Mouse (Mus musculus): ENCODE results near the gene Pip4k2c. TPM values are rescaled to one million over a fixed set of nuclear protein-coding genes. Genes with fewer than 3 reads are reported as not detected.

Gene Pip4k2c
- polyA plus RNA-seq, 1 experiment from 2014 or later, result 11.4 TPM

DNA sequence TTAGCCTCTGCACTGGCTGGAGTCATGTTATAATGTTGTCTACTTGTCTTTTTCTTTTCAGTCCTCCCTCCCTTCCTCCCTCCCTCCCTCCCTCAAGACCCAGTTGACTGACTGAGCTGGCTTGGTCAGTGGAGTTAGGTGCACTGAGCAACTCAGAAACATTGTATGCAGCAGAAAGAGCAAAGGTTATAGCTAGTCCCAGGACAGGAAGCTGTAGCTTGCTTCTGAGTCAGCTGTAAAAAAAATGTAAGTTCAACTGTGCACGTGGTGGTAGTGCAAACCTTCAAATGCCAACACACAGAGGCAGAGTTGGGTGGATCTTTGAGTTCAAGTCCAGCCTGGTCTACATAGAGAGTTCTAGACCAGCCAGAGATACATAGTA, 3.0 kb upstream of the Pip4k2c start:
- no peak overlapping the region for H3K9ac ChIP-seq (ENCODE audit: low read length)
- no peak overlapping the region for H3K4me2 ChIP-seq
- no peaks in the 10 kb centered on the region for H3K9me3 ChIP-seq (ENCODE audit: control insufficient read depth, low read length)
- DNase-seq (ENCODE audit: low spot score, missing footprints), result no peak
- ATAC-seq (ENCODE audit: low FRiP score), result no peak
- H3K36me3 ChIP-seq (ENCODE audit: control insufficient read depth, insufficient read depth, low read length), result no peaks in the 10 kb centered on the region
- H3K27me3 ChIP-seq (ENCODE audit: control insufficient read depth, insufficient read depth, low read length), result no peaks in the 10 kb centered on the region
- 82% methylated on average over 1 of the region's 1 CpGs for WGBS
- H3K4me3 ChIP-seq (ENCODE audit: low read depth, low read length), result no peak overlapping the region
- H3K4me1 ChIP-seq (ENCODE audit: control insufficient read depth, insufficient read depth, low read length), result peaks cover 8% of the 10 kb centered on the region
- H3K27ac ChIP-seq (ENCODE audit: low read depth, low read length), result no peak overlapping the region

DNA sequence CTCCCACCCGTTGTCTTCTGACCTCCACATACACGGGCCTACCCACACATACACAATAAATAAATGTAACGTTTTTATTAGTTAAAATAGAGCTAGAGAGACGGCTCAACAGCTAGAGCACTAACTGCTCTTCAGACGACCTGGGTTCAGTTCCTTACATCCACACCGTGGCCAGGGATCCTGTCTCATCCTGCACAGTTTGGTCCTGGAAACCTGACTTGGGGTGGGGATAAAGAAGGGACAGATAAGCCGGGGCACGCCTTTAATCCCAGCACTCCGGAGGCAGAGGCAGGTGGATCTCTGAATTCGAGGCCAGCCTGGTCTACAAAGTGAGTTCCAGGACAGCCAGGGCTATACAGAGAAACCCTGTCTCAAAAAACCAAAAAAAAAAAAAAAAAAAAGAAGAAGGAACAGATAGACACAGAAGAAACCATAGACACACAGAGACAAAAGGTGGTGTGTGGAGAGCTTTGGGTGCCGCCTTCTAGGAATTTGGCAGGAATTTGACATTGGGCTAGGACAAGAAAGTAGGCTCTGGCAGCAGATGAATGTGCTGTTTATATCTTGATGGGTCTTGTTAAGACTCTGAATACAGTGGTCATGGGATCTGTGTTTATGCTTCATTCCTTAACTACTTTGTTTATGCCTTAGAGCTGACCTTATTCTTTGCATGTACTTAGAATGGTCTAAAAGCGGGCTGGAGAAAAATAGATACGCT, 2.5 kb upstream of the Pip4k2c start:
- ATAC-seq (ENCODE audit: low FRiP score) (no peak), DNase-seq (ENCODE audit: low spot score, missing footprints) (no peak)
- Histone ChIP-seq H3K4me3 (ENCODE audit: low read depth, low read length) (no peak overlapping the region), H3K27me3 (ENCODE audit: control insufficient read depth, insufficient read depth, low read length) (no peaks in the 10 kb centered on the region), H3K4me2 (no peak overlapping the region), H3K4me1 (ENCODE audit: control insufficient read depth, insufficient read depth, low read length) (peaks cover 8% of the 10 kb centered on the region), H3K36me3 (ENCODE audit: control insufficient read depth, insufficient read depth, low read length) (no peaks in the 10 kb centered on the region), H3K27ac (ENCODE audit: low read depth, low read length) (no peak overlapping the region), H3K9ac (ENCODE audit: low read length) (no peak overlapping the region), H3K9me3 (ENCODE audit: control insufficient read depth, low read length) (no peaks in the 10 kb centered on the region)
- WGBS, result 86% methylated on average over 13 of the region's 13 CpGs

DNA sequence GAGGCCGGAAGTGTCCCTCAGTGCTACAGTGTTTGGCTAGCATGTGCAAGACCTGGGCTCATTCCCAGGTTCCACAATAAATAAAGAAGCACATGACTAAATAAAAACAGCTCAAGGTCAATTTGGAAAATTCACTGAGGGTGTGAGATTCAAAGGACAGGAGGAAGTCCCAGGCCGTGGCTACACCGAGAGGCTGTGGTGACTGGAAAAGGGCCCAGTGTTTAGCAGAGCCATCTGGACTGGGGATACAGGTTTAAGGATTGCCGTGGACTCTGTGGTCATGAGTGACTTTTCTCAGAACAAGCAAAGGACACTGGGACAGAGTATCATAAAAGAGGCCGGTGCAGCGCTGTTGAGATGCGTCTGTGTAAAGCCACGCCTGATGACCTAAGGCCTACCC, 1.9 kb upstream of the Pip4k2c start:
- DNase-seq (ENCODE audit: low spot score, missing footprints), result no peak
- 91% methylated on average over 8 of the region's 8 CpGs for WGBS
- Histone ChIP-seq H3K4me2 (no peak overlapping the region), H3K9ac (ENCODE audit: low read length) (no peak overlapping the region), H3K27ac (ENCODE audit: low read depth, low read length) (no peak overlapping the region), H3K4me1 (ENCODE audit: control insufficient read depth, insufficient read depth, low read length) (peaks cover 8% of the 10 kb centered on the region), H3K36me3 (ENCODE audit: control insufficient read depth, insufficient read depth, low read length) (0 out of 2 replicates have a peak, but pooled peaks cover 2% of the 10 kb centered on the region), H3K4me3 (ENCODE audit: low read depth, low read length) (no peak overlapping the region), H3K27me3 (ENCODE audit: control insufficient read depth, insufficient read depth, low read length) (no peaks in the 10 kb centered on the region), H3K9me3 (ENCODE audit: control insufficient read depth, low read length) (no peaks in the 10 kb centered on the region)
- ATAC-seq (ENCODE audit: low FRiP score), result no peak

DNA sequence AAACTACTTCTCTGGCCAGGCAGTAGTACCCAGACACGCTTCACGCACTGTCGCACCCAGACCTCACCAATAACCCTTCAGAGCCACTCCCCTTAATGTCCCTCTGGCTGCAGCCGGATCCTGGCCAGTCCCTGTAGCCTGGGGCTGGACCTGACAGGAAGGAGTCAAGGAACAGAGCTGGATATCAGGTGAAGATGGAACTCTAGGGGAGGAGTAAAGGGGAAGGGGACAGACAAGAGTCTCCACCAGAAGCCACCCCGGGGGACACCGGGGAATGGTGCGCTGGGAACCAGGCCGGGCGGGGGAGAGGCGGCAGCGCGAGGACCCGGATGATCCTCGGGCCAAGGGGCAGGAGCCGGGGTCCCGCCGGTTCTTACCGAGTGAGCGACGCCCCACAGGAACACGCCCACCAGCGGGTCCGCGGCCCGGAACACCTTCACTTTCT, 402 bp downstream of the Pip4k2c start:
- Histone ChIP-seq H3K4me1 (ENCODE audit: control insufficient read depth, insufficient read depth, low read length) (peaks cover 8% of the 10 kb centered on the region), H3K4me2 (peak overlapping the region; percentile 90), H3K4me3 (ENCODE audit: low read depth, low read length) (peak overlapping the region; percentile 86), H3K36me3 (ENCODE audit: control insufficient read depth, insufficient read depth, low read length) (peaks cover 2% of the 10 kb centered on the region; the same call in 1 of the 2 replicates), H3K27ac (ENCODE audit: low read depth, low read length) (no peak overlapping the region), H3K9me3 (ENCODE audit: control insufficient read depth, low read length) (no peaks in the 10 kb centered on the region), H3K27me3 (ENCODE audit: control insufficient read depth, insufficient read depth, low read length) (no peaks in the 10 kb centered on the region), H3K9ac (ENCODE audit: low read length) (peak overlapping the region; percentile 86)
- DNase-seq (ENCODE audit: low spot score, missing footprints), result no peak
- WGBS, result 0% methylated on average over 25 of the region's 25 CpGs
- peak; percentile 73 for ATAC-seq (ENCODE audit: low FRiP score)

DNA sequence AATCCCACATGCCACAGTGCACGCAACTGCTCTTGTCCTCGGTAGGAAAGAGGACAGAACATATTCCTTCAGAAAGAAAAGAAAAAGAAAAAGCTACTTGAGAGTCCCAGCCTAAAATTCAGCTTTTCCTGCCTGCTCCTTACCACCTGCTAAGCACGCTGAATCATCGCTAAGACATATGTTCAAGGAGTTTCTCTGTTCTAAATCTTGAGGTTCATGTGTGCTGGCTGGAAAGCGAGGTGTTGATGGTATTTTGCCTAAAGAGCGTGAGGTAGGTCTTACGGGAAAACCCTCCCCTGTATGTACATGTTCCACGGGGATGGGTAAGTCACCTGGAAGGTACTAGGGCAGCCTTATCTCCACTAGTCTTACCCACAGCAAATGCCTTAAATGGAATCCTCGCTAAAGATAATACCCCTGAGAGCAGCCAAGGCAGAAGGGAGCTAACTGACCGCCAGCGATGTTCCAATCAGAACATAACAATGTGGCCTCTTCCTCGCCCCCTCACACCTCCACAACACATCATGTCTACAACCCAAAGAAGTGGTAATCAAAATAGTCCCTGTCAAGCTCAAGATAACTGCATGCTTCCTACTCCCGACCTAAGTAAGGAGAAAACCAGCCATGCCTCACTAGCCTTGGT, 1.3 kb downstream of the Pip4k2c start:
- Histone ChIP-seq H3K9me3 (ENCODE audit: control insufficient read depth, low read length) (no peaks in the 10 kb centered on the region), H3K36me3 (ENCODE audit: control insufficient read depth, insufficient read depth, low read length) (peaks cover 2% of the 10 kb centered on the region; the same call in 1 of the 2 replicates), H3K27me3 (ENCODE audit: control insufficient read depth, insufficient read depth, low read length) (no peaks in the 10 kb centered on the region), H3K9ac (ENCODE audit: low read length) (no peak overlapping the region), H3K4me3 (ENCODE audit: low read depth, low read length) (no peak overlapping the region; the same call in 1 of the 2 replicates), H3K27ac (ENCODE audit: low read depth, low read length) (no peak overlapping the region), H3K4me1 (ENCODE audit: control insufficient read depth, insufficient read depth, low read length) (peaks cover 8% of the 10 kb centered on the region), H3K4me2 (peak overlapping the region; percentile 90)
- no peak for ATAC-seq (ENCODE audit: low FRiP score)
- 86% methylated on average over 13 of the region's 13 CpGs for WGBS
- no peak for DNase-seq (ENCODE audit: low spot score, missing footprints)

DNA sequence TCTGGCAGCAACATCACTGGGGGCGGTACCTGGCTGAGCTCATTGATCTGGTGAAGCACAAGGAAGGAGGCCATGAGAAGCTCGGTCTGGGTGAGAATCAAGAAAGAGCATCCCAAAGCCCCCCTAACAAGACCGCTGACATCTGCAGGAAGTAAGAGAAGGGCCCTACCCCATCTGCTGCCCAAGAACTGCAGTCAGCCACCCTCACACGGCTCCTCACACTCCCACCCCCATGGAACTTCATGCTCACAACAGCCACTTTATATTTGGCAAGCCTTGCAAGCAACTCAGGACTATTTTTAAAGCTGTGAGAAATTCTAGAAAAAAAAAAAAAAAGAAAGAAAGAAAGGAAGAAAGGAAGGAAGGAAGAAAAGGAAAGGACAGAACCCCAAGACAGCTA, 2.5 kb downstream of the Pip4k2c start:
- Histone ChIP-seq H3K4me3 (ENCODE audit: low read depth, low read length) (no peak overlapping the region), H3K9me3 (ENCODE audit: control insufficient read depth, low read length) (no peaks in the 10 kb centered on the region), H3K9ac (ENCODE audit: low read length) (no peak overlapping the region), H3K27ac (ENCODE audit: low read depth, low read length) (no peak overlapping the region), H3K4me1 (ENCODE audit: control insufficient read depth, insufficient read depth, low read length) (peaks cover 8% of the 10 kb centered on the region), H3K27me3 (ENCODE audit: control insufficient read depth, insufficient read depth, low read length) (no peaks in the 10 kb centered on the region), H3K36me3 (ENCODE audit: control insufficient read depth, insufficient read depth, low read length) (peaks cover 4% of the 10 kb centered on the region; the same call in 1 of the 2 replicates), H3K4me2 (no peak overlapping the region)
- WGBS, result 84% methylated on average over 4 of the region's 4 CpGs
- no peak for ATAC-seq (ENCODE audit: low FRiP score)
- no peak for DNase-seq (ENCODE audit: low spot score, missing footprints)

DNA sequence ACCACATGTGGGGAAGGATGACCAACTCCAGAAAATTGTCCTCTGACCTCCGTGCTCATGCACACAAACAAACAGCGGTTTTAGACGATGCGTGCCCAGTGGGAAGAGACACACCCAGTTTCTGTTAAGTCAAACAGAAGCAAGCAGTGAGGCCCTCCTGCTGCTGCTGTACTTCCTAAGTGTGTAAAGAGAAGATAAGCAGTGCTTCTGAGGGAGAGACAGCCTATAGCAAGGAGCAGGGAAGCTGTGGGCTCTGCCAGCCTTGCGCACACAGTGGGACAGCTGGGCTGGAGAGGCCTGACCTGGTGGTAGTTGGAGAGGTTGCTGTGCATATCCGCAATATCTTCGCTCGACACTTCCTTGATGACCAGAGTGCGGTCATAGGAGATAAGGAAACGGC, 6.0 kb downstream of the Pip4k2c start:
- DNase-seq (ENCODE audit: low spot score, missing footprints), result no peak
- Histone ChIP-seq H3K4me2 (no peak overlapping the region), H3K4me1 (ENCODE audit: control insufficient read depth, insufficient read depth, low read length) (peaks cover under 1% of the 10 kb centered on the region; the same call in 1 of the 2 replicates), H3K9me3 (ENCODE audit: control insufficient read depth, low read length) (no peaks in the 10 kb centered on the region), H3K27me3 (ENCODE audit: control insufficient read depth, insufficient read depth, low read length) (no peaks in the 10 kb centered on the region), H3K27ac (ENCODE audit: low read depth, low read length) (no peak overlapping the region; the same call in 1 of the 2 replicates), H3K36me3 (ENCODE audit: control insufficient read depth, insufficient read depth, low read length) (peaks cover 6% of the 10 kb centered on the region; the same call in 1 of the 2 replicates), H3K4me3 (ENCODE audit: low read depth, low read length) (no peak overlapping the region), H3K9ac (ENCODE audit: low read length) (no peak overlapping the region)
- WGBS, result 87% methylated on average over 10 of the region's 10 CpGs
- no peak for ATAC-seq (ENCODE audit: low FRiP score)

DNA sequence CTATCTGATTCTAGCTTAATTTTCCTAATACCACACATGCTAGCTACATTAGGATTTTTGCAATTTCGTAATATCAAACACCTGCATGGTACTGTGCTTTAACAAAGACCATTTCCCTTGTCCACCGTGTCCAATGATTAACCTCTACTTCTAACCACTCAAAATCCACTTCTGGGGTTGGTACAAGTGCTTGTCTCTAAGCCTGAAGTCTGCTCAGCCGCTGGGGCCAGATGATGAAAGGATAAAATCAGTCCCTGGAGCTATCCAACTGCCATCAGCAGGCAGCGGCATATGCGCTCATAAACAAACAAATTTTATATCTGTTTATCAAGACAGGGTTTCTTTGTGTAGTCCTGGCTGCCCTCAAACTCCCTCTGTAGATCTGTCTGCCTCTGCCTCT, 6.8 kb downstream of the Pip4k2c start:
- ATAC-seq (ENCODE audit: low FRiP score), result no peak
- Histone ChIP-seq H3K36me3 (ENCODE audit: control insufficient read depth, insufficient read depth, low read length) (peaks cover 6% of the 10 kb centered on the region; the same call in 1 of the 2 replicates), H3K4me2 (no peak overlapping the region), H3K27me3 (ENCODE audit: control insufficient read depth, insufficient read depth, low read length) (no peaks in the 10 kb centered on the region), H3K27ac (ENCODE audit: low read depth, low read length) (0 out of 2 replicates have a peak overlapping the region, but pooled peaks have one; percentile 2), H3K4me1 (ENCODE audit: control insufficient read depth, insufficient read depth, low read length) (no peaks in the 10 kb centered on the region), H3K9ac (ENCODE audit: low read length) (no peak overlapping the region), H3K4me3 (ENCODE audit: low read depth, low read length) (no peak overlapping the region), H3K9me3 (ENCODE audit: control insufficient read depth, low read length) (no peaks in the 10 kb centered on the region)
- WGBS, result 94% methylated on average over 5 of the region's 5 CpGs
- DNase-seq (ENCODE audit: low spot score, missing footprints), result no peak

DNA sequence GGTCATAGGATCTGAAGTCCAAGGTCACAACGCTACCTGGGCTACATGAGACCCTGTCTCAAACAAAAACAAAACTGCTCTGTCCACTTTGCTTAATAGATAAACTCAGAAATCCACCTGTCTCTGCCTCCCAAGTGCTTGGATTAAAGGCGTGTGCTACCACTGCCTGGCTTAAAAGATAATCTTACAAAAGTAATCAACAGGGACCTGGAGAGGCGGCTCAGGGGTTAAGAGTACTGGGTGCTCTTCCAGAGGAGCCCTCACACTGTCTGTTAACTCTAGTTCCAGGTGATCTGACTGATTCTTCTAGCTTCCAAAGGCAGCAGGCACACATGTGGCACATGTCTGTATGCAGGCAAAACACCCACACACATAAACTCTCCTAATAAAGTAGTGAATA, 8.3 kb downstream of the Pip4k2c start:
- Histone ChIP-seq H3K4me3 (ENCODE audit: low read depth, low read length) (no peak overlapping the region), H3K36me3 (ENCODE audit: control insufficient read depth, insufficient read depth, low read length) (peaks cover 9% of the 10 kb centered on the region), H3K27ac (ENCODE audit: low read depth, low read length) (no peak overlapping the region), H3K27me3 (ENCODE audit: control insufficient read depth, insufficient read depth, low read length) (no peaks in the 10 kb centered on the region), H3K4me1 (ENCODE audit: control insufficient read depth, insufficient read depth, low read length) (no peaks in the 10 kb centered on the region), H3K9ac (ENCODE audit: low read length) (no peak overlapping the region), H3K4me2 (no peak overlapping the region), H3K9me3 (ENCODE audit: control insufficient read depth, low read length) (no peaks in the 10 kb centered on the region)
- no peak for ATAC-seq (ENCODE audit: low FRiP score)
- no peak for DNase-seq (ENCODE audit: low spot score, missing footprints)
- WGBS, result 90% methylated on average over 3 of the region's 3 CpGs

All from midbrain, embryonic 11.5 days (tissue).